Mouse (Mus musculus) neural tube, embryonic 10.5 days (tissue): ENCODE results near the gene Wt1.

Experiments
- DNase-seq: peaks from one replicate; pipeline ENCODE4 v3.0.0-alpha.2; 2017; ENCODE audit warnings: low spot score; ENCODE audit errors: extremely low spot score

The Wt1 gene

GRCm38 (mm10) chr2:105126279-105126678, at the start of gene Wt1:
Wt1 (plus strand) TSS chr2:105126529.
- peak; percentile 72 for DNase-seq

GRCm38 (mm10) chr2:105077151-105077550, 49.2 kb upstream of the Wt1 start:
- DNase-seq = no peak

- DNase-seq = no peak
These were observed 44.0 kb upstream of the Wt1 start for GRCm38 (mm10) chr2:105082256-105082790.

- no peak for DNase-seq
These were observed 42.3 kb upstream of the Wt1 start for GRCm38 (mm10) chr2:105084035-105084434.

GRCm38 (mm10) chr2:105086081-105086480, 40.2 kb upstream of the Wt1 start:
- DNase-seq = no peak

- no peak for DNase-seq
These were observed 38.3 kb upstream of the Wt1 start for GRCm38 (mm10) chr2:105088005-105088404.

- no peak for DNase-seq
These were observed 37.2 kb upstream of the Wt1 start for GRCm38 (mm10) chr2:105089083-105089482.

GRCm38 (mm10) chr2:105089581-105090508, 36.5 kb upstream of the Wt1 start:
- DNase-seq = no peak

GRCm38 (mm10) chr2:105090991-105091390, 35.3 kb upstream of the Wt1 start:
- DNase-seq = no peak

- DNase-seq = no peak
These were observed 34.6 kb upstream of the Wt1 start, which contains the start of gene Gm11060 for GRCm38 (mm10) chr2:105091718-105092117. Gm11060 (plus strand) TSS chr2:105092018.

GRCm38 (mm10) chr2:105097294-105097953, 28.9 kb upstream of the Wt1 start:
- DNase-seq = no peak

- no peak for DNase-seq
These were observed 26.9 kb upstream of the Wt1 start for GRCm38 (mm10) chr2:105099410-105099809.

- no peak for DNase-seq
These were observed 25.8 kb upstream of the Wt1 start for GRCm38 (mm10) chr2:105100541-105100940.

- no peak for DNase-seq
These were observed 17.6 kb upstream of the Wt1 start for GRCm38 (mm10) chr2:105108703-105109158.

GRCm38 (mm10) chr2:105114074-105114473, 12.3 kb upstream of the Wt1 start:
- DNase-seq = no peak

GRCm38 (mm10) chr2:105117669-105118068, 8.7 kb upstream of the Wt1 start:
- no peak for DNase-seq

GRCm38 (mm10) chr2:105122216-105122615, 4.1 kb upstream of the Wt1 start:
- peak; percentile 57 for DNase-seq

GRCm38 (mm10) chr2:105122886-105123285, 3.4 kb upstream of the Wt1 start:
- peak; percentile 73 for DNase-seq

- no peak for DNase-seq
These were observed 2.9 kb upstream of the Wt1 start for GRCm38 (mm10) chr2:105123431-105123830.

- peak; percentile 49 for DNase-seq
These were observed 2.4 kb upstream of the Wt1 start for GRCm38 (mm10) chr2:105123881-105124280.

- no peak for DNase-seq
These were observed 1.9 kb upstream of the Wt1 start for GRCm38 (mm10) chr2:105124391-105124790.

- peak; percentile 42 for DNase-seq
These were observed 1.1 kb upstream of the Wt1 start for GRCm38 (mm10) chr2:105125205-105125604.
